Mouse (Mus musculus) G1E (cell line): ENCODE measurements around the gene Polr2a. TPM values are rescaled to one million over a fixed set of nuclear protein-coding genes. Genes with fewer than 3 reads are reported as not detected.

ENCODE experiments used
- ATAC-seq: 2 replicates; pipeline ENCODE4 v1.8.0; 2016; ENCODE audit warnings: mild to moderate bottlenecking; ENCODE audit not compliant: insufficient number of reproducible peaks, poor library complexity, low FRiP score, severe bottlenecking; ENCODE audit errors: extremely low read depth
- DNase-seq: peaks from one replicate; pipeline ENCODE4 v3.0.0; 2012; ENCODE audit warnings: low spot score
- H3K27me3 ChIP-seq: 2 replicates; pipeline ENCODE4 v1.6.1; 2012; ENCODE audit warnings: mild to moderate bottlenecking, low read length, inconsistent platforms; ENCODE audit not compliant: insufficient read depth
- H3K36me3 ChIP-seq: replicated peaks from 2 replicates; pipeline ENCODE3; 2012; ENCODE audit warnings: mild to moderate bottlenecking, inconsistent platforms
- H3K4me1 ChIP-seq: 2 replicates; pipeline ENCODE4 v1.6.1; 2012; ENCODE audit warnings: low read depth, low read length, inconsistent platforms, mixed read lengths; ENCODE audit not compliant: insufficient read depth
- H3K4me3 ChIP-seq: 2 replicates; pipeline ENCODE4 v1.5.1; 2012; ENCODE audit warnings: low read depth, mild to moderate bottlenecking, inconsistent platforms, low read length, moderate library complexity, mixed read lengths
- H3K9me3 ChIP-seq: replicated peaks from 2 replicates; pipeline ENCODE4 v1.6.1; 2012; ENCODE audit warnings: inconsistent platforms
- CTCF ChIP-seq: IDR thresholded peaks from 2 replicates; pipeline ENCODE4 v1.5.1; 2012; ENCODE audit warnings: low read depth, low read length, inconsistent platforms, mixed read lengths
- GATA1 ChIP-seq: IDR thresholded peaks from 2 replicates; pipeline ENCODE4 v1.6.1; 2012; ENCODE audit warnings: borderline replicate concordance, low read length, inconsistent platforms, mixed read lengths
- GATA2 ChIP-seq: IDR thresholded peaks from 2 replicates; pipeline ENCODE4 v1.6.1; 2012; ENCODE audit warnings: low read depth, low read length, inconsistent platforms, borderline replicate concordance
- POLR2AphosphoS5 ChIP-seq: IDR thresholded peaks from 2 replicates; pipeline ENCODE4 v1.6.1; 2012; ENCODE audit warnings: low read depth, low read length, inconsistent platforms; ENCODE audit not compliant: insufficient replicate concordance
- TAL1 ChIP-seq: conservative IDR thresholded peaks from 2 replicates; pipeline ENCODE4 v1.6.1; 2012; ENCODE audit warnings: low read depth, low read length, inconsistent platforms, mixed read lengths
- polyA plus RNA-seq: library from polyadenylated mRNA; stranded (reverse); fragments of >175 nt; gene quantifications from 2 replicates; pipeline ENCODE4 v1.2.3, GENCODE M21; 2012
- total RNA-seq, 2 experiments: library from RNA; stranded (forward) in 1 of 2; stranded (reverse) in 1 of 2; fragments of 200-1000 nt in 1 of 2; fragments of >200 nt in 1 of 2; fragmentation: Nextera tagmentation in 1 of 2; gene quantifications; 2 replicates each; pipeline ENCODE4 v1.2.3; 2014 to 2017

The Polr2a gene
- total RNA-seq (2014; fragmentation: Nextera tagmentation) = 192 and 251 TPM in 2 replicates
- 21.3 and 26.2 TPM in 2 replicates for total RNA-seq (2017)
- polyA plus RNA-seq = 116 and 119 TPM in 2 replicates

DNA sequence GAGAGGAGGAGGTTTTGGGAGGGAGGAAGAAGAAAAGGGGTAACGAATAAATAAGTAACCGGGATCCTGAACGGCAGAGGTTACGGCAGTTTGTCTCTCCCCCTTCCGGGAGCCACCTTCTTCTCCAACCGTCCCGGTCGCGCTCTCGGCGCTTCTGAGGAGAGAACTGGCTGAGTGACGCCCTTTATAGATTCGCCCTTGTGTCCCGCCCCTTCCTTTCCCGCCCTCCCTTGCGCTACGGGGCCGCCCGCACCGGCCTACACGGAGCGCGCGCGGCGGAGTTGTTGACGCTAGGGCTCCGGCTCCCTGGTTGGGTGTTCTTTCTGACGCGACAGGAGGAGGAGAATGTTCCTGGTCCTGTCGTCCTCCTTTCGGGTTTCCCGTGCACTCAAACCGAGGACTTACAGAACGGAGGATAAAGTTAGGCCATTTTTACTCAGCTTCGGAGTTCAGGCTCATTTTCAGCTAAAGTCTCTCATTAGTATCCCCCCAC, at the start of gene Polr2a:
TSS of gene Polr2a (minus strand) at position 160 of the 493 bp plus-strand sequence.
- H3K4me3 ChIP-seq = peak within 1 kb of the TSS; percentile 73
- H3K27me3 ChIP-seq = no peaks in the 10 kb centered on the region
- peaks cover 56% of the 10 kb centered on the region for H3K4me1 ChIP-seq
- ATAC-seq = peak; percentile 74
- DNase-seq = peak; percentile 84
- peaks cover 9% of the 10 kb centered on the region for H3K36me3 ChIP-seq
- no peaks in the 10 kb centered on the region for H3K9me3 ChIP-seq
- TF ChIP-seq POLR2AphosphoS5 (peak; percentile 100), CTCF (no peak)

DNA sequence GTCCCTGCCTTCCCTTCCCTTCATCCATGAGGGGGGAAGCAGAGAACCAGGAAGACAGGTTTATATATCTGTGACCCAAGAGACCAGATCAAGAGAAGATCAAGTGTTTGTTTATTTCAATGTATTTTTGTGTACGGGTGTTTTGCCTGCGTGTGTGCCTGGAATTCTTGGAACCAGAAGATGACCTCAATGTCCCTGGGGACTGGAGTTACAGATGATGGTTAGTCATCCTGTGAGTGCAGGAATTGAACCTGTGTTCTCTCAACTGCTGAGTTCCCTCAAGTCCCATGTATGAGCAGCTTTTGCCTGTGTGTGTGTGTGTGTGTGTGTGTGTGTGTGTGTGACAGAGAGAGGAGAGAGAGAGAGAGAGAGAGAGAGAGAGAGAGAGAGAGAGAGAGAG, 49.2 kb upstream of the Polr2a start:
- Histone ChIP-seq H3K4me1 (peaks cover 16% of the 10 kb centered on the region), H3K4me3 (no peak overlapping the region), H3K36me3 (no peaks in the 10 kb centered on the region), H3K27me3 (peaks cover 60% of the 10 kb centered on the region), H3K9me3 (no peaks in the 10 kb centered on the region)
- TF ChIP-seq CTCF (no peak), TAL1 (no peak), POLR2AphosphoS5 (no peak), GATA1 (no peak), GATA2 (no peak)
- DNase-seq (no peak), ATAC-seq (no peak)

DNA sequence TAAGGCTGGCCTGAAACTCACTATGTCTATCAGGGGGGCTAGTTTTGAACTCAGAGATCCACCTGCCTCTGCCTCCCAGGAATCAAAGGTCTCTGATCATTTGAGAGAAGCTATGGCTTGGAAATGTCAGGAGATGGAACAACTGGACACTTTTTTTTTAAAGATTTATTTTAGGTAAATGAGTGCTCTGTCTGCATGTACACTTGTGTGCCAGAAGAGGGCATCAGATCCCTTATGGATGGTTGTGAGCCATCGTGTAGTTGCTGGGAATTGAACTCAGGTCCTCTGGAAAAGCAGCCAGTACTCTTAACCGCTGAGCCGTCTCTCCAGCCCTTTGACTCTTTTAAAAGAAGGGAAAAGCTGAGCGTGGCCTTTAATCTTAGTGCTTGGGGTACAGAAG, 47.9 kb upstream of the Polr2a start:
- TF ChIP-seq CTCF = no peak
- Histone ChIP-seq H3K36me3 (no peaks in the 10 kb centered on the region), H3K4me3 (no peak overlapping the region), H3K27me3 (peaks cover 68% of the 10 kb centered on the region), H3K9me3 (no peaks in the 10 kb centered on the region), H3K4me1 (peaks cover 28% of the 10 kb centered on the region)
- no peak for DNase-seq
- no peak for ATAC-seq

- no peak for ATAC-seq
- Histone ChIP-seq H3K36me3 (no peaks in the 10 kb centered on the region), H3K9me3 (no peaks in the 10 kb centered on the region), H3K4me1 (peaks cover 40% of the 10 kb centered on the region), H3K4me3 (no peak within 1 kb of the TSS), H3K27me3 (peaks cover 69% of the 10 kb centered on the region)
- TF ChIP-seq GATA1 (no peak), CTCF (no peak), TAL1 (no peak)
- DNase-seq = no peak
These were observed 46.8 kb upstream of the Polr2a start, which contains the start of gene Tmem102 for GRCm38 (mm10) chr11:69804972-69805909. Gene Tmem102, minus strand, starts transcription at chr11:69805624.

DNA sequence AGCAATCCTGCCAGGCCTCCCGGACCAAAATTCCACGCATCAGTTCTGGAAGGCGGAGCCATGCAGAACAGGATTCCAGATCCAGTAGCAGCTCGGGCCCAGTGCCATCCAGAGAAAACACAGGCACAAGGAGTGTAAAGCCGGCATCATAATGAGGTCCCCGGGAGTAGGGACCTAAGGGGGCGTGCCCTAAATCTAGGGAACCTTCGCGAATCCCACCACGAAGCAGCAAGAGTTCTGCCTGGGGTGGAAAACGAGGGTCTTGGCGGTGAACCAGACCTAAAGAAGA, 46.2 kb upstream of the Polr2a start:
- ATAC-seq (no peak), DNase-seq (no peak)
- no peak for TF ChIP-seq POLR2AphosphoS5
- TF ChIP-seq CTCF = no peak
- TF ChIP-seq TAL1 = no peak
- Histone ChIP-seq H3K36me3 (no peaks in the 10 kb centered on the region), H3K9me3 (no peaks in the 10 kb centered on the region), H3K4me1 (peaks cover 46% of the 10 kb centered on the region), H3K27me3 (peaks cover 72% of the 10 kb centered on the region), H3K4me3 (no peak overlapping the region)

DNA sequence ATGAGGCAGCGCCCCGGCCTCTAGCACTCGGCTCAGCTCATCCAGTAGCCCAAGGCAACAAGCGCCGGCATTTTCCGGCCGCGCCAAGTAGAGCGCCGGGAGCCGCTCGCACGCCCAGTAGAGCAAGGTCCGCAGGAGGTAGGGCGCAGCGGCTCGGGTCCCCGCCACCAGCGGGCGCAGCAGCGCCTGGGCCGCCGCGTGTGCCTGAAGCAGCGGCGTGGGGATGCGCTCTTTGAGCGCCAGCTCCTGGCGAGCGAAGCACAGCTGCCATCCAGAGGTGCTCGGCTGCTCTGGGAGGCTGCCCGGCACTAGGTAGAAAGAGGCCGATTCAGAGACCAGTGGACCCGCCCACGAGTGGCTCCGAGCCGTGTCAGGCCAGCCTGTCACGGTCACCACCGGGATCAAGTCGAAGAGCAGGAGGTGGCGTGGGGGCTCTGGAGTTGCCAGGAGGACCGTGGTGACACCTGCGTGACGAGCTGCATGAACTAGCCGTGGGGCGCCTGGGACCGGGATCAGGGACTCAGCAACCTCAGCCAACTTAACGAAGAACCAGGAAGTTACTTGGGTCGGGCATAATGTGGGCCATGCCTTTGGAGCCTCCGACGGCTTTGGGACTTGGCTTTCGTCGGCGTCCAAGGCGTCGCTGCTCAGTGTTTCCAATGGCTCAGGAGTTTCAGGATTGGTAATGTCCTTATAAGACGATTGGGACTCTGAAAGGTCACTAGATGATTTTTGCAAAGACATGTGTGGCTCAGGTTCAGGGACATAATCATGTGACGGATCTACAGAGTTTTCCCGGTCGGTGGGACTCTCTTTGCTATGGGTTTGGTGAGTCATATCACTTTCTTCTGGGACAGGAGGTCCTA, 45.6 kb upstream of the Polr2a start:
- Histone ChIP-seq H3K9me3 (no peaks in the 10 kb centered on the region), H3K4me3 (peak overlapping the region; percentile 70; the same call in 1 of the 2 replicates), H3K36me3 (no peaks in the 10 kb centered on the region), H3K27me3 (peaks cover 78% of the 10 kb centered on the region), H3K4me1 (peaks cover 52% of the 10 kb centered on the region)
- TF ChIP-seq TAL1 = no peak
- no peak for TF ChIP-seq CTCF
- no peak for TF ChIP-seq GATA1
- TF ChIP-seq POLR2AphosphoS5 = no peak
- TF ChIP-seq GATA2 = no peak
- DNase-seq = peak; percentile 85
- no peak for ATAC-seq
